Mouse (Mus musculus): ENCODE data around the gene Pabpn1l. TPM values are rescaled to one million over a fixed set of nuclear protein-coding genes. Genes with fewer than 3 reads are reported as not detected.
A peak's percentile ranks its signal among the peaks of the same experiment; 100 is the strongest.

Gene Pabpn1l
- total RNA-seq (2017): not detected in 2 replicates

- ATAC-seq (replicated peaks; ENCODE audit: low read depth, poor library complexity, severe bottlenecking): no peak
These were observed at the start of gene Pabpn1l for GRCm38 (mm10) chr8:122622727-122623126. Gene Pabpn1l (minus strand): TSS chr8:122622739.

- no peak for ATAC-seq (replicated peaks; ENCODE audit: low read depth, poor library complexity, severe bottlenecking)
These were observed 49.4 kb upstream of the Pabpn1l start for GRCm38 (mm10) chr8:122671894-122672293.

- ATAC-seq (replicated peaks; ENCODE audit: low read depth, poor library complexity, severe bottlenecking): no peak
These were observed 48.2 kb upstream of the Pabpn1l start for GRCm38 (mm10) chr8:122670718-122671117.

GRCm38 (mm10) chr8:122670001-122670400 is 47.5 kb upstream of the Pabpn1l start:
- ATAC-seq (replicated peaks; ENCODE audit: low read depth, poor library complexity, severe bottlenecking): no peak

GRCm38 (mm10) chr8:122669370-122669769 is 46.8 kb upstream of the Pabpn1l start:
- no peak for ATAC-seq (replicated peaks; ENCODE audit: low read depth, poor library complexity, severe bottlenecking)

GRCm38 (mm10) chr8:122667854-122668253 is 45.3 kb upstream of the Pabpn1l start:
- ATAC-seq (replicated peaks; ENCODE audit: low read depth, poor library complexity, severe bottlenecking): no peak

GRCm38 (mm10) chr8:122666827-122667226 is 44.3 kb upstream of the Pabpn1l start:
- ATAC-seq (replicated peaks; ENCODE audit: low read depth, poor library complexity, severe bottlenecking): peak; percentile 49

GRCm38 (mm10) chr8:122666338-122666764 is 43.8 kb upstream of the Pabpn1l start:
- ATAC-seq (replicated peaks; ENCODE audit: low read depth, poor library complexity, severe bottlenecking): peak; percentile 30

GRCm38 (mm10) chr8:122665667-122666316 is 43.3 kb upstream of the Pabpn1l start:
- 0 out of 2 replicates have a peak, but pooled peaks have one; percentile 7 for ATAC-seq (replicated peaks; ENCODE audit: low read depth, poor library complexity, severe bottlenecking)

GRCm38 (mm10) chr8:122665221-122665620 is 42.7 kb upstream of the Pabpn1l start:
- peak; percentile 51 for ATAC-seq (replicated peaks; ENCODE audit: low read depth, poor library complexity, severe bottlenecking)

GRCm38 (mm10) chr8:122663670-122664069 is 41.1 kb upstream of the Pabpn1l start:
- no peak for ATAC-seq (replicated peaks; ENCODE audit: low read depth, poor library complexity, severe bottlenecking)

GRCm38 (mm10) chr8:122663106-122663505 is 40.6 kb upstream of the Pabpn1l start:
- no peak for ATAC-seq (replicated peaks; ENCODE audit: low read depth, poor library complexity, severe bottlenecking)

- ATAC-seq (replicated peaks; ENCODE audit: low read depth, poor library complexity, severe bottlenecking): no peak
These were observed 39.4 kb upstream of the Pabpn1l start for GRCm38 (mm10) chr8:122661894-122662293.

GRCm38 (mm10) chr8:122661138-122661537 is 38.6 kb upstream of the Pabpn1l start:
- ATAC-seq (replicated peaks; ENCODE audit: low read depth, poor library complexity, severe bottlenecking): no peak

GRCm38 (mm10) chr8:122660022-122660421 is 37.5 kb upstream of the Pabpn1l start:
- no peak for ATAC-seq (replicated peaks; ENCODE audit: low read depth, poor library complexity, severe bottlenecking)

- ATAC-seq (replicated peaks; ENCODE audit: low read depth, poor library complexity, severe bottlenecking): no peak
These were observed 36.2 kb upstream of the Pabpn1l start for GRCm38 (mm10) chr8:122658807-122659160.

GRCm38 (mm10) chr8:122658149-122658806 is 35.7 kb upstream of the Pabpn1l start:
- no peak for ATAC-seq (replicated peaks; ENCODE audit: low read depth, poor library complexity, severe bottlenecking)

GRCm38 (mm10) chr8:122656056-122656999 is 33.8 kb upstream of the Pabpn1l start:
- peak; percentile 56; the same call in 1 of the 2 replicates for ATAC-seq (replicated peaks; ENCODE audit: low read depth, poor library complexity, severe bottlenecking)

GRCm38 (mm10) chr8:122654768-122655167 is 32.2 kb upstream of the Pabpn1l start:
- ATAC-seq (replicated peaks; ENCODE audit: low read depth, poor library complexity, severe bottlenecking): no peak

- no peak for ATAC-seq (replicated peaks; ENCODE audit: low read depth, poor library complexity, severe bottlenecking)
These were observed 30.1 kb upstream of the Pabpn1l start for GRCm38 (mm10) chr8:122652643-122653042.

Measured in common myeloid progenitor, adult 5-6 weeks (primary cell).